Mouse (Mus musculus) retina, postnatal 1 day (tissue): ENCODE results near the gene Sys1.

Experiments
- DNase-seq: peaks from one replicate; pipeline ENCODE4 v3.0.0-alpha.2; 2012

Sys1 gene

DNA sequence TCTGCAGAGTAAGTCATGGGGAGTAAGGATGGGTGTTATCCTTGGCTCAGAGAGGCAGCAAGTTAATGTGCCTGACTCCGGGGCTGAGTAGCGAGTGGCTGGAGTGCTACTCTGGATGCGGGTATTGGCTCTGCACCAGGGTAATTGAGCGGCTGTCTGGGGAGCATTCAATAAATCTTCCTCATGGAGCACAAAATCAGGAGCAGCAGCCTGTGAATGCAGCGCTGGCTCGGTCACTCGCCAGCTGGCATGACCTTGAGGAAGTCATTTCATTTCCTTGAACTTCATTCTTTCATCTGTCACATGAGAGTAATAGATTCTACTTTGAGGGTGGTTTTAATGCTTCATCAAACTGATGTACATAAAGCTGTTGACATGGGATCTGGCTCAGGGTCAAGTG is 43.7 kb downstream of the Sys1 start:
- DNase-seq, result no peak

DNA sequence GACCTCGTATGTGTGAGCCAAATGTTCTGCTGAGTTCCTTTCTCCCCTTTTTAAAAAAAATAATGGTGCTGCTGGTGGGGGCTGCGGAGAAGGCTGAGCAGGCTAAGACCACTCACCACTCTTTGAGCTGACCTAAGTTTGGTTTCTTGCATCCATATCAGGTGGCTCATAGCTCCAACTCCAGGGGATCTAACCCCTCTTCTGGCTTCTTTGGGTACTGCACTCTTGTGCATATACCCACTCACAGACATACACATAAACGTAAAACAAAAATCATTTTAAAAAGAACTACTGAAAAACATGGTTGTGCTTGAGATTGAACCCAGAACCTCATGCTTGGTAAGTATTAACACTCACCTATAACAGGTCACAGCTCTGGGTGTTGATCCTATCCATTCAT is 48.2 kb downstream of the Sys1 start:
- DNase-seq, result no peak

DNA sequence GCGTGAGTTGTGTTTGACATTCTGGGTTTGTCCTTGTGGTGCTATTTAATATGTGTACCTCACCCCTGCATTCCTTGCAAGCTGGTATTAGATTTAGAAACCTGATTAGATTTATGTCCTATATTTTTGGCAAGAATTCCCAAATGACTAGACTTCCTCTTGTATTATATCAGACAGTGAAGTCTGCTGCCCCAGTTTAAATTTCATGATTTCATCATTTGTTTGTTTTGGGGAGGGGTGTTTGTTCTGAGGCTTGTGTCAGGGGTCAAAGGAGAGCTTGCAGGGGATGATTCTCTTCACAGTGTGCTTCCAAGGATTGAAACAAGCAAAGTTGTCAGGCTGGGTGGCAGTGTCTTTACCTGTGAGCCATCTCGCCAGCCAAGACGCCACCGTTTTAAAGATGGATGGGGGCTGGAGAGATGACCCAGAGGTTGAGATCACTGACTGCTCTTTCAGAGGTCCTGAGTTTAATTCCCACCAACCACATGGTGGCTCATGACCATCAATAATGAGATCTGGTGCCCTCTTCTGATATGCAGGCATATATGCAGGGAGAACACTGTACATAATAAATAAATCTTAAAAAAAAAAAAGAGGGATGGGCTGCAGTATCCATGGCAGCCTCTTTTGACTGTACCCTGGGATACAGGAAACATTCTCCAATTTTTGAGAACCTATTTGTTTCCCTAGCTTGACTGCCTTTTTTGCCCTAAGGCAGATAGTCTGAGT is 49.0 kb downstream of the Sys1 start:
- DNase-seq, result no peak

GRCm38 (mm10) chr2:164507811-164508210 is 51.0 kb downstream of the Sys1 start:
- DNase-seq, result no peak

- DNase-seq, result no peak
Measured at GRCm38 (mm10) chr2:164510621-164511190, 53.9 kb downstream of the Sys1 start.

DNA sequence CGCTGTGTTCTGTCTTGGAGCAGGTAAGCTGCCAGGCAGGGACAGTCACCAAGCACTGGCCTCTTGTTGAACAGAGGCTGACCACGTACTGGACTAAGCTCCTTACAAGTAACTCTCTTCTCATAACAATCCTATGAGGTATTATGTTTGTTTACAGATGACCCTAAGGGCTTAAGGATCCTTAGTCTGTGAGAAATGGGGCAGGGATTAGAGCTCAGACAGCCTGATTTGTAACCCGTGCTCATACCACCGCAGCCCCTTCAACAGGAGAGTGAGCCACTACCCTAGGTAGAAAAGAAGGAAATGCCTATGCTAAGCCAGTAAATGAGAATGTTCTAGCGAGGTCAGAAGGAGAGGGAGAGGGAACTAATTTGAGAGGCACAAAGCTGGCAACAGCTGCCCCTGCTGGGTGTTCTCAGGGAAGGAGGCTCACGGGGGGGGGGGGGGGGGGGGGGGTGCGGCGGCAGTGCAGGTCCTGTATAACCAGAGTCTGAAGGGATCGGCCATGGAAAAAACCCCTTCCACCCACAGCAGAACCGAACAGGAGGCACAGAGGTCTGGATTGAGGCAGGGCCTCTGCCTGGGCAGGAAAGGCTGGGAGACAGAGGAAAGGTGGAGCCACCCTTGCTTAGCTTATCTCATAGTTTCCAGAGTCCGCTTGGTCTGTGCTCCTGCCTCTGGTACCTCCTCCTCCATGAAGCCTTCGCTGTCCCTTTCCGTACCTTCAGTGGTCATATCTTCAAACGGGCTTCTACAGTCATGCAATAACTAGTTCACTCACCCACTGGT is 55.6 kb downstream of the Sys1 start:
- DNase-seq, result peak; percentile 84

- DNase-seq, result no peak
Measured at GRCm38 (mm10) chr2:164513389-164513788, 56.6 kb downstream of the Sys1 start.

DNA sequence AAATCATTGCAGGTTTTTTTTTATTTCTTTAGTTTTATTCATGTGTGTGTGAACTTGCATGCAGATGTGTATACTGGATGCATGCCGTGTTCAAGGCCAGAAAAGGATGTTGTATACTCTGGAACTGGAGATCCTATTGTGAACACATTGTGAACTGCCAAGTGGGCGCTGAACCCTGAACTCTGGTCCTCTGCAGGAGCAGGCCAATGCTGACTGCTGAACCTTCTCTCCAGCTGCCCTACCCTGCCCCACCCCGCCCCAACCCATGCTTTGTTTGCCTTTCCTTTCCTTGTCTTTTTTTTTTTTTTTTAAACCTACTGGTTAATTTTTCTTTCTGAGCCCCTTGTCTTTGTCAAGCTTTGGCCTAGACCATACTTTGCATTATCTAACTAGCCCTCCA is 58.2 kb downstream of the Sys1 start:
- DNase-seq, result no peak

DNA sequence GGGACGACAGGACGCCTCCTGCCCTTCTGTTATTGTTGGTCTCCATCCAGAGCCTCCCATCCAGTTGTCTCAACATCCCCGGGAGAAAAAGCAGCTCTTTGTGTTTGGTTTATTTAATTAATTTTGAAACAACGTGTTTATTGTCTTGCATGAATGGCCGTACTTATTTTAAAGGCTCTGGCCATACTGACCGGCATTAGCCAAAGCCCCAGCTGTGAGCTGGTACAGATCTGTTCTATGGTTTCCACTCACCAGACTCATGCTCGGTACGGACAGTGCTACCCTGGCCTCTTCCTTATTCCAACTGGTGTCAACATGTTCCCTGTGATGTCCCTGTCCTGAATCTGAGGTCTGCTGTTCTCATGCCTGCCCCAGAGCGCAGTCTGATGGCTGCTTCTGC is 59.1 kb downstream of the Sys1 start:
- DNase-seq, result no peak

- no peak for DNase-seq
Measured at GRCm38 (mm10) chr2:164516592-164516991, 59.8 kb downstream of the Sys1 start.

GRCm38 (mm10) chr2:164517485-164518221 is 60.9 kb downstream of the Sys1 start:
- DNase-seq, result peak; percentile 70

DNA sequence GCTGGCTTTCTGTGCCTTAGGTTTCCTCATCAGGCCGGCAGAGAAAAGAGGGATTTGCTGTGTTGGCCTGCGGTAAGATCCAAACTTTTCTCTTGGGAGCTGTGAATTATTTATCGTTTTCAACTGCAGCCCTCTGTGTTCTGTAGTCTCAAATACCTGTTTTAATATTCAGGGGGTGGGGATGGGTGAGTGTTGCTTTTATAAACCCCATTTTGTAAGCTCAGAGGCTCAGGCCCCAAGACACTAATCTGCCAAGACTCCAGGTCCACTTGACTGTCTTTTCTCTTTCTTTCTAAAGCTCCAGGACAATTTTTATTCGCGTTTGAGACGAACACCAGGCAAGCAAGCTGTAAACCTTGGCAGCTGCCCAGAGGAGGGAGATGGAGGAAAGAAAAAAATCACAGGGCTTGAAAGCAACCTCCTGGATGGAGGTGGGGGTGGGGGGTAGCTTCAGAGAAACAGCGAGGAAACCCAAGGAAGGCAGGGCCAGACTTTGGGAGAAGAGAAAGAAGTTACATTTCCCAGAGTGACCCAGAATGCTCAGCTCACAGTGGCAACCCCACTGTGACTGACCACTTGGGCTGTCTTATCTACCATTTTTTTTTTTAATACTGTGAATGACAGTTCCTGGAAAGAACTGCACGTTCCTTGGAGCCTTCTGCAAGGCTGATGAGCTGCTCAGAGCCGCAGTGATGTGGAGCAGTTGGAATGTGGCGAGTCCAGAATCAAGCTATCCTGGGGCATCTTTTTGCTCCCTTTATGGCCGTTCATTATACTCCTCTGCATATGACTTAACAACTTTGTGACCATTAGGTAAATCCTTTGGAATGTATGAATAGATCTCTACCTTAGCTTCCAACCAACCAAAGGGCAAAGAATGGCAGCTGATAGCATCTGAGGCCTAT is 61.8 kb downstream of the Sys1 start:
- no peak for DNase-seq

GRCm38 (mm10) chr2:164519171-164519526 is 62.4 kb downstream of the Sys1 start:
- DNase-seq, result no peak

- DNase-seq, result peak; percentile 71
Measured at GRCm38 (mm10) chr2:164520782-164521181, 64.0 kb downstream of the Sys1 start.

GRCm38 (mm10) chr2:164521841-164522240 is 65.1 kb downstream of the Sys1 start:
- DNase-seq, result no peak

DNA sequence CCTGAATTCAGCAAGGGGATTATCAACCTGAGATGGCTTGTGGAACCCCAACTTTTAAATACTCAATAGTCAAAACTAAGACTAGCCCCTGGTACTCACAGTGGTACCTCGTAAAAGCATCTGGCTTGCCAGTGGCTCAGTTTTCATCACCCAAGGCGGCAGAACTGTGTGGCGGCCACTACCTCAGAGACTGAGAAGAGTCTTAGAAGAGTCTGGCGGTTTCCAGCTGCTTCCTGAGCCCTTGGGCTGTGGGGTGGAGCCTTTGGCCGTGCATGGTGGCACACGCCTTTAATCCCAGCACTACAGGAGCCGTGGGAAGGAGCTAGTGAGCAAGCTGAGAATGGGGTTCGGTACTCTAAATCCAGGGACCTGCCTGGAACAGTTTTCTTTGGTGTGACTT is 65.5 kb downstream of the Sys1 start:
- no peak for DNase-seq

DNA sequence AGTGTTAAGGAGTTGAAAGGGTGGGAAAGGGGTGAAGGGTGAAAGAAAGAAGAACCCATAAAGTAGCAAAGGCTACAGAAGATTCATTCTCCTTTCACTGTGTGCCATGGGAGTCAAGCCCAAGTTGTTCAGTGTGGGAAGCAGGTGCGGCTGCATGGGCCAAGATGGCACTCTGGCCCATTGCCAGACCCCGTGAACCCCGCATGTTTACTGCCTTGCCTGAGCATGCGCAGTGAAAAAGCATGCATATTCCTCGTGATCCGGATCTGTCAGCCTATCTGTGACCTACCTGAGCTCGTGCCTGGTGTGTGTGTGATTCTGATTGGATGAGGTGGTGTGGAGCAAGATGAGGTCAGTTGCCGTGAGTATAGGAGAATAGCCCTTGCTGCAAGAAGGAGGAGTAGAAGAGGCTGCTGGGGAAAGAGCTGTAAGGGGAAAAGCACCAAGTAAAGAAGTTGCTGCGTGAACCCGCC is 66.6 kb downstream of the Sys1 start:
- no peak for DNase-seq

- no peak for DNase-seq
Measured at GRCm38 (mm10) chr2:164528557-164528956, 71.8 kb downstream of the Sys1 start.
